Mouse (Mus musculus): ENCODE results near the gene Gm47985.
"Not testable (repeated sequence)": the region's sequence is repeated elsewhere in the genome, so short reads cannot be mapped to it uniquely, and the experiment has no call there.

- not testable (repeated sequence) for TF ChIP-seq CTCF (IDR thresholded peaks at IDR 0.05; ENCODE audit: borderline replicate concordance, insufficient read depth, low read depth, low read length); POLR2A (IDR thresholded peaks at IDR 0.05; ENCODE audit: borderline replicate concordance, insufficient read depth, low read length)
Observed at GRCm38 (mm10) chr1:151186879-151187424, 4.6 kb downstream of the Gm47985 start.
